Mouse (Mus musculus) frontal cortex, adult (tissue): ENCODE measurements at regions not wholly inside any gene's neighbourhood (a gene's known extent, or its start where the extent isn't known, plus 50 kb on each side); places are given as distances from the start of the nearest gene placed in this dataset.

Experiments used
- ATAC-seq: cut with Nextera tagmentation; 2 replicates; pipeline ENCODE4 v1.9.2; 2017; ENCODE audit warnings: mild to moderate bottlenecking, moderate library complexity, mixed read lengths; ENCODE audit not compliant: low TSS enrichment

- no peak for ATAC-seq
Observed at GRCm38 (mm10) chr16:50709727-50710126, 118.8 kb upstream of the Ccdc54 start.

- ATAC-seq, result no peak
Observed at GRCm38 (mm10) chr16:50707906-50708305, 117.0 kb upstream of the Ccdc54 start.

- no peak for ATAC-seq
Observed at GRCm38 (mm10) chr16:50705921-50706320, 115.0 kb upstream of the Ccdc54 start.

GRCm38 (mm10) chr16:50700811-50701517 lies 110.0 kb upstream of the Ccdc54 start:
- ATAC-seq, result no peak

GRCm38 (mm10) chr16:50700123-50700522 lies 109.2 kb upstream of the Ccdc54 start:
- no peak for ATAC-seq

- no peak for ATAC-seq
Observed at GRCm38 (mm10) chr16:50697722-50698121, 106.8 kb upstream of the Ccdc54 start.

- no peak for ATAC-seq
Observed at GRCm38 (mm10) chr16:50696052-50696451, 105.1 kb upstream of the Ccdc54 start.

- no peak for ATAC-seq
Observed at GRCm38 (mm10) chr16:50694045-50694444, 103.1 kb upstream of the Ccdc54 start.

- no peak for ATAC-seq
Observed at GRCm38 (mm10) chr16:50690818-50691217, 99.9 kb upstream of the Ccdc54 start.

GRCm38 (mm10) chr16:50689525-50689924 lies 98.6 kb upstream of the Ccdc54 start:
- ATAC-seq, result peak; percentile 85

- ATAC-seq, result peak; percentile 95
Observed at GRCm38 (mm10) chr16:50688818-50689506, 98.0 kb upstream of the Ccdc54 start.

GRCm38 (mm10) chr16:50679698-50680097 lies 88.7 kb upstream of the Ccdc54 start:
- ATAC-seq, result no peak

GRCm38 (mm10) chr16:50673339-50673738 lies 82.4 kb upstream of the Ccdc54 start:
- peak; percentile 72 for ATAC-seq

- peak; percentile 64; the same call in 1 of the 2 replicates for ATAC-seq
Observed at GRCm38 (mm10) chr16:50672713-50673112, 81.8 kb upstream of the Ccdc54 start.

- no peak for ATAC-seq
Observed at GRCm38 (mm10) chr16:50671170-50671569, 80.2 kb upstream of the Ccdc54 start.

- no peak for ATAC-seq
Observed at GRCm38 (mm10) chr16:50664240-50664639, 73.3 kb upstream of the Ccdc54 start.
